Comparison of ENCODE assay signal across 9 mouse cellular contexts in genomic region chr8:71521634-71522033, GRCm38 (mm10). TPM values are rescaled to one million over a fixed set of nuclear protein-coding genes. Genes with fewer than 3 reads are reported as not detected.
DNase-seq lines count a peak whose midpoint lies in the region; ATAC-seq and TF ChIP-seq lines count a peak whose summit lies in the region.
"Had no signal": no experiment of that assay in that cellular context is flagged by ENCODE, and none has a peak within 500 bp of the region (broad histone marks: within the 10 kb centered on the region; RNA-seq: fewer than 3 reads in every experiment).

No protein-coding gene starts in this region.

- peaks cover 68% of the 10 kb centered on the region for H3K4me1 ChIP-seq in E14TG2a.4 (replicated peaks; ENCODE audit: low read depth, low read length)
- no peaks in the 10 kb centered on the region for H3K4me1 ChIP-seq in forebrain, embryonic 14.5 days (ENCODE audit: control insufficient read depth, insufficient read depth, low read length)
- H3K4me1 ChIP-seq in liver, embryonic 16.5 days (ENCODE audit: control insufficient read depth, low read depth, low read length): no peaks in the 10 kb centered on the region; the same call in none of the 2 replicates
- H3K4me1 ChIP-seq in neural tube, embryonic 13.5 days (replicated peaks): peaks cover 29% of the 10 kb centered on the region

- peak; percentile 88 for DNase-seq in forebrain, embryonic 14.5 days (ENCODE audit: low spot score)
- peak; percentile 97 to 99 for DNase-seq in heart, postnatal 14 days
- peak; percentile 78 for DNase-seq in large intestine, adult 2 months (ENCODE audit: low read depth, low spot score)
- peak; percentile 79 for DNase-seq in telencephalon, adult 2 months (ENCODE audit: low read depth, low spot score)

- H3K9ac ChIP-seq in forebrain, embryonic 14.5 days (ENCODE audit: low read length): no peak overlapping the region
- no peak overlapping the region for H3K9ac ChIP-seq in liver, embryonic 16.5 days (ENCODE audit: low read depth, low read length)
- H3K9ac ChIP-seq in neural tube, embryonic 13.5 days: no peak overlapping the region

- intact Hi-C loops in heart, postnatal 14 days (cut with DNase I): loop anchor here (1.0 kb wide), 2 partner anchors 26 to 80 kb away; no protein-coding TSS in a partner anchor

- H3K9me3 ChIP-seq in E14TG2a.4 (ENCODE audit: low read length): peaks cover 5% of the 10 kb centered on the region
- H3K9me3 ChIP-seq in forebrain, embryonic 14.5 days (replicated peaks; ENCODE audit: control insufficient read depth, low read length): no peaks in the 10 kb centered on the region
- H3K9me3 ChIP-seq in liver, embryonic 16.5 days (replicated peaks; ENCODE audit: control insufficient read depth, low read length): no peaks in the 10 kb centered on the region
- H3K9me3 ChIP-seq in neural tube, embryonic 13.5 days: no peaks in the 10 kb centered on the region

- peak; percentile 56 for TF ChIP-seq CTCF in E14TG2a.4 (conservative IDR thresholded peaks at IDR 0.05; ENCODE audit: low read length)

- ATAC-seq in cerebellum, adult (ENCODE audit: insufficient number of reproducible peaks, low FRiP score, low TSS enrichment): peak; percentile 85
- peak; percentile 80 for ATAC-seq in forebrain, embryonic 14.5 days
- ATAC-seq in liver, embryonic 16.5 days (ENCODE audit: low read depth): peak; percentile 74
- ATAC-seq in neural tube, embryonic 13.5 days (ENCODE audit: low read depth): peak; percentile 81

- peak overlapping the region; percentile 43 for H3K4me3 ChIP-seq in E14TG2a.4 (replicated peaks; ENCODE audit: low read length)
- H3K4me3 ChIP-seq in forebrain, embryonic 14.5 days (ENCODE audit: low read depth, low read length): no peak overlapping the region
- no peak overlapping the region for H3K4me3 ChIP-seq in liver, embryonic 16.5 days (ENCODE audit: low read depth, low read length)
- no peak overlapping the region for H3K4me3 ChIP-seq in neural tube, embryonic 13.5 days

- H3K4me2 ChIP-seq in forebrain, embryonic 14.5 days (ENCODE audit: low read length): no peak overlapping the region
- no peak overlapping the region for H3K4me2 ChIP-seq in liver, embryonic 16.5 days (ENCODE audit: low read depth, low read length)
- peak overlapping the region; percentile 27; the same call in 1 of the 2 replicates for H3K4me2 ChIP-seq in neural tube, embryonic 13.5 days

- H3K27me3 ChIP-seq in E14TG2a.4 (ENCODE audit: insufficient read depth, low read length): peaks cover 63% of the 10 kb centered on the region
- H3K27me3 ChIP-seq in forebrain, embryonic 14.5 days (replicated peaks; ENCODE audit: control insufficient read depth, insufficient read depth, low read length): peaks cover 20% of the 10 kb centered on the region
- H3K27me3 ChIP-seq in liver, embryonic 16.5 days (ENCODE audit: control insufficient read depth, insufficient read depth, low read depth, low read length): peaks cover 17% of the 10 kb centered on the region
- H3K27me3 ChIP-seq in neural tube, embryonic 13.5 days: peaks cover 50% of the 10 kb centered on the region

- H3K27ac ChIP-seq in forebrain, embryonic 14.5 days (ENCODE audit: low read depth, low read length): no peak overlapping the region
- H3K27ac ChIP-seq in liver, embryonic 16.5 days (ENCODE audit: low read length): no peak overlapping the region
- H3K27ac ChIP-seq in neural tube, embryonic 13.5 days (replicated peaks): no peak overlapping the region
- H3K27ac ChIP-seq: macrophage had no signal

- WGBS in forebrain, embryonic 14.5 days: 3% methylated on average over 17 of the region's 17 CpGs
- 2% methylated on average over 17 of the region's 17 CpGs for WGBS in large intestine, adult 2 months
- 2% methylated on average over 17 of the region's 17 CpGs for WGBS in liver, embryonic 16.5 days (ENCODE audit: insufficient replicate concordance)
- WGBS in neural tube, embryonic 13.5 days: 7% methylated on average over 17 of the region's 17 CpGs

- no peaks in the 10 kb centered on the region for H3K36me3 ChIP-seq in E14TG2a.4 (ENCODE audit: insufficient read depth, low read length)
- H3K36me3 ChIP-seq in forebrain, embryonic 14.5 days (ENCODE audit: control insufficient read depth, insufficient read depth, low read length): no peaks in the 10 kb centered on the region
- H3K36me3 ChIP-seq in liver, embryonic 16.5 days (ENCODE audit: control insufficient read depth, insufficient read depth): no peaks in the 10 kb centered on the region
- no peaks in the 10 kb centered on the region for H3K36me3 ChIP-seq in neural tube, embryonic 13.5 days

RNA-seq across cellular contexts. Expression of gene Ccdc194, which starts 3.9 kb away (rescaled TPM):
- 0.11 and 0.13 TPM in 2 replicates for polyA plus RNA-seq in forebrain, embryonic 14.5 days (2014; fragmentation: Nextera tagmentation; extraction: Ambion mirVana)
- under 1 TPM in 1 of 2 experiments, not detected in 1; 0.12 TPM for total RNA-seq in heart, postnatal 14 days (2021)
- polyA plus RNA-seq in large intestine, adult 2 months (2012; rRNA removed): 0.05 TPM in 1 of 2 replicates, not detected in the other
- 0.19 and 0.20 TPM in 2 replicates for polyA plus RNA-seq in liver, embryonic 16.5 days (2015; fragmentation: Nextera tagmentation; extraction: Ambion mirVana)
- 0.17 and 0.24 TPM in 2 replicates for polyA plus RNA-seq in neural tube, embryonic 13.5 days (2015; fragmentation: Nextera tagmentation; extraction: Ambion mirVana)
- polyA plus RNA-seq: macrophage had no signal

RNA-seq across cellular contexts. Expression of gene Plvap, which starts 10.1 kb away (rescaled TPM):
- polyA plus RNA-seq in forebrain, embryonic 14.5 days (2014; fragmentation: Nextera tagmentation; extraction: Ambion mirVana): 5.8 and 6.8 TPM in 2 replicates
- 10 to 100 TPM; 19.3 to 26.2 TPM for total RNA-seq in heart, postnatal 14 days (2021)
- 122 and 163 TPM in 2 replicates for polyA plus RNA-seq in large intestine, adult 2 months (2012; rRNA removed)
- 18.2 and 20.3 TPM in 2 replicates for polyA plus RNA-seq in liver, embryonic 16.5 days (2015; fragmentation: Nextera tagmentation; extraction: Ambion mirVana)
- 20.8 and 22.2 TPM in 2 replicates for polyA plus RNA-seq in neural tube, embryonic 13.5 days (2015; fragmentation: Nextera tagmentation; extraction: Ambion mirVana)
- polyA plus RNA-seq: macrophage had no signal

RNA-seq across cellular contexts. Expression of gene Bst2, which starts 15.6 kb away (rescaled TPM):
- polyA plus RNA-seq in forebrain, embryonic 14.5 days (2014; fragmentation: Nextera tagmentation; extraction: Ambion mirVana): 2.2 and 2.8 TPM in 2 replicates
- 10 to 100 TPM; 12.3 to 16.5 TPM for total RNA-seq in heart, postnatal 14 days (2021)
- 114 and 131 TPM in 2 replicates for polyA plus RNA-seq in large intestine, adult 2 months (2012; rRNA removed)
- 24.5 and 27.0 TPM in 2 replicates for polyA plus RNA-seq in liver, embryonic 16.5 days (2015; fragmentation: Nextera tagmentation; extraction: Ambion mirVana)
- polyA plus RNA-seq in neural tube, embryonic 13.5 days (2015; fragmentation: Nextera tagmentation; extraction: Ambion mirVana): 16.0 and 23.4 TPM in 2 replicates

RNA-seq across cellular contexts. Expression of gene Mvb12a, which starts 21.1 kb away (rescaled TPM):
- 65.7 and 71.6 TPM in 2 replicates for polyA plus RNA-seq in forebrain, embryonic 14.5 days (2014; fragmentation: Nextera tagmentation; extraction: Ambion mirVana)
- 10 to 100 TPM; 28.8 to 29.7 TPM for total RNA-seq in heart, postnatal 14 days (2021)
- 144 and 164 TPM in 2 replicates for polyA plus RNA-seq in large intestine, adult 2 months (2012; rRNA removed)
- 30.2 and 32.5 TPM in 2 replicates for polyA plus RNA-seq in liver, embryonic 16.5 days (2015; fragmentation: Nextera tagmentation; extraction: Ambion mirVana)
- polyA plus RNA-seq in neural tube, embryonic 13.5 days (2015; fragmentation: Nextera tagmentation; extraction: Ambion mirVana): 56.2 and 60.7 TPM in 2 replicates

RNA-seq across cellular contexts. Expression of gene Gtpbp3, which starts 33.7 kb away (rescaled TPM):
- 2.2 and 3.8 TPM in 2 replicates for polyA plus RNA-seq in forebrain, embryonic 14.5 days (2014; fragmentation: Nextera tagmentation; extraction: Ambion mirVana)
- 10 to 100 TPM; 16.4 to 18.7 TPM for total RNA-seq in heart, postnatal 14 days (2021)
- 18.5 and 23.7 TPM in 2 replicates for polyA plus RNA-seq in large intestine, adult 2 months (2012; rRNA removed)
- polyA plus RNA-seq in liver, embryonic 16.5 days (2015; fragmentation: Nextera tagmentation; extraction: Ambion mirVana): 5.3 and 5.4 TPM in 2 replicates
- polyA plus RNA-seq in neural tube, embryonic 13.5 days (2015; fragmentation: Nextera tagmentation; extraction: Ambion mirVana): 12.0 and 15.5 TPM in 2 replicates
